Mouse (Mus musculus): ENCODE measurements around the gene Stard10. TPM values are rescaled to one million over a fixed set of nuclear protein-coding genes. Genes with fewer than 3 reads are reported as not detected.
A peak's percentile ranks its signal among the peaks of the same experiment; 100 is the strongest.

The Stard10 gene
- polyA plus RNA-seq, 1 experiment from 2014 or later, result 111 TPM

DNA sequence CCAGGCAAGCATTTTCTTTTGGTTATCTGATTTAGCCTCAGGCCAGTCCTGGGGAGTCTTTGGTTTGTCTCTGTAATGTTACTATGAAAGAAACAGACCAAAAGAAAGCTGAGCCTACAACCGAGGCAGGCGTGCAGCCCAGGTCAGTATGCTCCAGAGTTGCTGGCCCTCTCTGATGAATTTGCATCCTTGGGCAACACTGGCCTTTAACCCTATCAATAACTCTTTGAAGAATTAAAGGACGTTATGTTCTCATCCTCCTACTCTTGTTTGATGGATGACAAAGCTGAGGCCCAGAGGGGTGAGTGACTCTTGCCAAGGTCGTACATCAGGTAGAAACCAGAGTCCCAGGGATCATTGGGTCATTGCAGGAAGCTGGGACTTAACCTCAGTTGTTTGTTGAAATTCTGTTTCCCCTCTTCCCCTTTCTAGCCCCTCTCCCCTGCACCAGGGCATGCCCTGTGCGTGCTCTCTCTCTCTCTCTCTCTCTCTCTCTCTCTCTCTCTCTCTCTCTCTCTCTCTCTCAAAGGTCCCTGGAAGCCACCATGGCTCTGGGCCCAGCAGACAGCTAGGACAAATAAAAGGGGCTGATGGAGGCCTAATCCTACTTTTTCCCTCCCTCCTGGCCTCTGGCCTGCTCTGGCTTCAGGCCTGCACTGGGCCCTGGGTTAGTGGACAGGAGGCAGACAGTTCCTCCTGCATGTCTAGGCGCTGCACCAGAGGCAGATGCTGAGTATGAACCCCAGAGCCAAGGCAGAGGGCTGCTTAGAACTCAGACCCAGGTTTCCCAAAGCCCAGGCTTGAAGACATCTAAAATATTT is 7.5 kb downstream of the Stard10 start:
- Histone ChIP-seq H3K4me2 (replicated peaks) (peak overlapping the region; percentile 96), H3K27ac (peak overlapping the region; percentile 45), H3K4me1 (replicated peaks) (peaks cover 43% of the 10 kb centered on the region), H3K9ac (no peak overlapping the region), H3K4me3 (replicated peaks) (0 out of 2 replicates have a peak overlapping the region, but pooled peaks have one; percentile 81), H3K36me3 (no peaks in the 10 kb centered on the region), H3K9me3 (no peaks in the 10 kb centered on the region), H3K27me3 (replicated peaks) (no peaks in the 10 kb centered on the region)
- WGBS, result 38% methylated on average over 5 of the region's 6 CpGs
- ATAC-seq, result no peak

DNA sequence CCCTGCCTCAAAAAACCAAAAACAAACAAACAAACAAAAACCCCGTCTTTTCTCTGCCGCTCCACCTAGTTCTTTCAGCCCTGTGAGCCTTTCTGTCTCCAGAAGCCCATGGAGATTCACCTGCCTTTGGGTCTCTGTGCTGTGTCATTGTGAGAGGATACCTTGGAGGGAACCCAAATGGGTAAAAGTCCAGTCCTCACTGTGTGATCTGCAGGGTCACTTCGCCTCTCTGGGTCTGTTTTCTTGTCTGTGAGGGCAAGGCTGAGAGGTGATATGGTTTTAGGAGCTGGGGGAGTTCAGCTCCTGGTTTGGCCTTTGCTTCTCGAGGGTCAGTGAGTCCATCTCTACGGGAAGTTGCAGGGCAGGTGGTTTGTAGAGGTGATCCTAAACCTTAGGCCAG is 9.1 kb downstream of the Stard10 start:
- Histone ChIP-seq H3K4me2 (replicated peaks) (peak overlapping the region; percentile 30), H3K4me3 (replicated peaks) (no peak overlapping the region), H3K4me1 (replicated peaks) (peaks cover 41% of the 10 kb centered on the region), H3K36me3 (no peaks in the 10 kb centered on the region), H3K27ac (no peak overlapping the region), H3K9ac (no peak overlapping the region), H3K9me3 (no peaks in the 10 kb centered on the region), H3K27me3 (replicated peaks) (no peaks in the 10 kb centered on the region)
- 79% methylated on average over 5 of the region's 5 CpGs for WGBS
- ATAC-seq, result no peak

DNA sequence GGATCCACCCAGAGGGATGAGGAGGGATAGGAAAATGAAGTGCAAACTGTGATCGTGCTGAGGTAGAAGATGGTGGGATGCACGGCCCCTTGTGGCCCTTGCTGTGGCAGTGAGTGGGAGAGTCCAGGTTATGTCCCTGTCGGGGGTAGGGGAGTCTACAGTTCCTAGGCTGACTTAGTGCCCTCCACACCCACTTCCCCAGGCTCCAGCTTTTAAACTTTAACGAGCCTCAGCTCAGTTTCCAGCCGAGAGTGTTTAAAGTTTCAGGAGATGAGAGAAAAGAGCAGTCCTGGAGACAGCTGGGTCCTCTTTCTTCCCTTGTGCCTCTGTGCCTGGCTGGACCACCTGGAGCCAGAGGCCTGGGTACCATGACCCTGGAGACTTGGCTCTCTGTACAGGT is 10.4 kb downstream of the Stard10 start:
- 52% methylated on average over 5 of the region's 5 CpGs for WGBS
- no peak for ATAC-seq
- Histone ChIP-seq H3K36me3 (no peaks in the 10 kb centered on the region), H3K9ac (no peak overlapping the region), H3K4me3 (replicated peaks) (no peak overlapping the region), H3K4me2 (replicated peaks) (peak overlapping the region; percentile 30), H3K9me3 (no peaks in the 10 kb centered on the region), H3K4me1 (replicated peaks) (peaks cover 37% of the 10 kb centered on the region), H3K27ac (no peak overlapping the region), H3K27me3 (replicated peaks) (no peaks in the 10 kb centered on the region)

DNA sequence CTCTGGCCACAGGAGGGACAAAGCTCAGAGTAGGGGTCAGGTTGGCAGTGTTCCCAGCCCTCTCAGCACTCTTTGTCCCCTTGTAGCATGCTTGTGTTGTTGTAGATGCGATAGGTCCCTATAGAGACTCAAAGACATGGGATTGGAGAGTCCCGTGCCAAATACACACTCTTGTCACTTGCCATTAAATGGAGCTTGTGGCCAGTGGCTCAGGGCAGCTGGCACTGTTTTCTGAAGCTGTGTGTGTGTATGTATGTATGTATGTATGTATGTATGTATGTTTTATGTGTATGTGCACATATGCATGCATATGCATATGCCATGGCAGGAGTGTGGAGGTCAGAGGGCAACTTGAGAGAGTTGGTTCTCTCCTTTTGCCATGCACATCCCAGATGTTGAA is 10.9 kb downstream of the Stard10 start:
- ATAC-seq, result no peak
- H3K36me3 ChIP-seq, result no peaks in the 10 kb centered on the region
- H3K27ac ChIP-seq, result no peak overlapping the region
- H3K9me3 ChIP-seq, result no peaks in the 10 kb centered on the region
- no peaks in the 10 kb centered on the region for H3K27me3 ChIP-seq (replicated peaks)
- 85% methylated on average over 2 of the region's 2 CpGs for WGBS
- no peak overlapping the region for H3K9ac ChIP-seq
- H3K4me2 ChIP-seq (replicated peaks), result peak overlapping the region; percentile 22; the same call in 1 of the 2 replicates
- H3K4me3 ChIP-seq (replicated peaks), result no peak overlapping the region
- H3K4me1 ChIP-seq (replicated peaks), result peaks cover 37% of the 10 kb centered on the region

DNA sequence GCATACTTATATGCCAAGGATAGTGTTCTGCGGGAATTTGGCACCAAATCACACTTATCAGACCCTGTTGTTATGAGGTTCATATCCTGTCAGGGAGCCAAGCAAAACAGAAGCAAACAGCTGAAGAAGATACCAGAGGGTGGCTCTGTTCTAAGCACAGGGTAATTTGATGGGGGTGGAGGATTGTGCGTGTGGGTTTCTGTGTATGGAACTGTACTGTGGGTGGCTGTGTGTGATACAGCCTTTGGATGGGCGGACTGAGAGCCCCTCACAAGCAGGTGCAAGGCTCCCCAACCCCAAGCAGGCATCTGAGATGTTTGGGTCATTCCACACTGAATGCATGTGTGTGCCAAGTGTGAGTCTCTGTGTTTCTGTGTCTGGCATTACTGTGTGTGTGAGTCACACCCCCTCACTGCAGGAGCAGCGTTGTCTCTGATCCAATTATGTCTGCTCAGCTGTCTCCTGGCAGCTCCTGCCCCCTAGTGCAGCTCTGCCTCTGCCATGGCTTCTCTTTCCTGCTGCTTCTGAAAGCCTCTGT is 11.8 kb downstream of the Stard10 start:
- Histone ChIP-seq H3K27me3 (replicated peaks) (no peaks in the 10 kb centered on the region), H3K9ac (no peak overlapping the region), H3K4me1 (replicated peaks) (peaks cover 36% of the 10 kb centered on the region), H3K36me3 (no peaks in the 10 kb centered on the region), H3K27ac (peak overlapping the region; percentile 2; the same call in 1 of the 2 replicates), H3K4me3 (replicated peaks) (no peak overlapping the region), H3K4me2 (replicated peaks) (no peak overlapping the region), H3K9me3 (no peaks in the 10 kb centered on the region)
- 58% methylated on average over 4 of the region's 4 CpGs for WGBS
- ATAC-seq, result peak; percentile 46; the same call in 1 of the 2 replicates

DNA sequence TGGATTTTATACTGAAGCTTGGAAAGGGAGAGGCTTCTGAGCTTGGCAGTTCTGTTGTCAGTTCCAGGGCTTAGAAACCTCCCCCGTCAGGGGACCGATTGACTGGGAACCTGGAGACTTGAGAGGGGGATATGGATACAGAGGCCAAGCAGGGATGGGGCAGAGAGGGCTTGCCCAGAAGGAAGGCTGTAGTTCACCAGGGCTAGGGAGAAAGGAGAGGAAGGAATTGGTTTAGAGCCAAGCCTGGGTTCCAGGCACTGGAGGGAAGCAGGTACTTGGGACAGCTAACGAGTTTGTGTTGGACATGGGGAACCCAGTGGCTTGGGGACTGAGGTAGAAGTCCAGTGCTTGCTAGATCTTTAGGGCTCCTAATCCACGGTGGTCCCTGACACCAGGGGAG is 12.7 kb downstream of the Stard10 start:
- Histone ChIP-seq H3K27me3 (replicated peaks) (no peaks in the 10 kb centered on the region), H3K4me3 (replicated peaks) (no peak overlapping the region), H3K9ac (no peak overlapping the region), H3K4me1 (replicated peaks) (peaks cover 29% of the 10 kb centered on the region), H3K36me3 (no peaks in the 10 kb centered on the region), H3K9me3 (no peaks in the 10 kb centered on the region), H3K27ac (no peak overlapping the region), H3K4me2 (replicated peaks) (no peak overlapping the region)
- 70% methylated on average over 4 of the region's 4 CpGs for WGBS
- ATAC-seq, result no peak

DNA sequence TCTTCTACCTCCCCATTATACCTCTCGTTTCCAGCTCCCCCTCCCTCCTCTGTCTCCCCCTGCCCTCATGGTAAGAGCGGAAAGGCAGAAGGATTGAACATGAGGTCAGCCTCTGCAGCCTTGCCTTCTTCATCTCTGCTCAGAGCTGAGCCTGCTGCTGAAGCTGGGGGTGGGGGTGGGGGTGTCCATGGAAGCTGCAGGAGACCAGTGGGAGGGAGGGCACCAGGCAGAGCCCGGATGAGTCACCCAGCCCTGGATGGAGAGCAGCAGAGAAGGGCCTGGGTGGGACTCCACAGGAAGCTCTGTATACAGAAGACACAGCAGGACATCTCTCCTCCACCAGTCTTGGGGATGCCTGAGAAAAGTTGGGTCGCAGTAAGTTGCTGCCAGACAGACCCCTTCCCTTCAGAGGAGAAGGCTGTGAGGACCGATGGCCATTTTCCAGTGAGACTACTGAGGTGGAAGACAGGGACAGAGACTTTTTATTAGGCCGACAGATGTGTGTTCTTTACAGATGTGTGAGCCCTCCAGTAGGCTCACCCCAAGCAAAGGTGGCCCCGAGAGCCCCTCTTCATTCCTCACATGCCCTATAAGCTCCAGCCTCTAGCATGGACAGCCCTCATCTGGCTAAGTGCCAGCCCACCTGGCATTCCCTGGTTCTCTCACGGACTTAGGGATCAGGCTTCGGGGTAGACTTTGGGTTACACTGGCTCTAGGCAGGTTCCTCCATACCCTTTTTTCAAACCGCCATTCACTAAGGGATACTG is 13.4 kb downstream of the Stard10 start:
- ATAC-seq, result no peak
- H3K27ac ChIP-seq, result no peak overlapping the region
- 61% methylated on average over 10 of the region's 10 CpGs for WGBS

DNA sequence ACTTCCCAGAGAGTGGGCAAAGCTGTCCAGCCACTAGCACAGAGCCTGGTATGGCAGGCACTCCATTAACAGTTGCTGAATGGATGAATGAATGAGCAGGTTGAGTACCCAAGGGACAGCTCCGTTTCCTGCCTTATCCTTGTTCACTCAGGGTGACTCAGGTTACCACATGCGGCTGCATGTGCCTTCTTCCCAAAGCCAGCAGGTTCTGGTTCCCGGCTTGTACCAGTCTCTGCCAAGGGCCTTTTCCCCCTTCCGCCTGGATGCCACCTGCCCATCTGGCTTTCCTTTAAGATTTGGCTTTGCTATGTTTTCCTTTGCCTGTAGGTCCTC is 13.9 kb downstream of the Stard10 start:
- Histone ChIP-seq H3K9ac (no peak overlapping the region), H3K4me2 (replicated peaks) (no peak overlapping the region), H3K4me1 (replicated peaks) (peaks cover 35% of the 10 kb centered on the region), H3K27ac (no peak overlapping the region), H3K9me3 (no peaks in the 10 kb centered on the region), H3K4me3 (replicated peaks) (no peak overlapping the region), H3K27me3 (replicated peaks) (no peaks in the 10 kb centered on the region), H3K36me3 (no peaks in the 10 kb centered on the region)
- 74% methylated on average over 4 of the region's 4 CpGs for WGBS
- no peak for ATAC-seq

More for the DNA sequence above, 13.4 kb downstream of the Stard10 start:
- no peaks in the 10 kb centered on the region for H3K9me3 ChIP-seq
- H3K36me3 ChIP-seq, result no peaks in the 10 kb centered on the region
- no peak overlapping the region for H3K9ac ChIP-seq
- H3K4me3 ChIP-seq (replicated peaks), result no peak overlapping the region
- H3K4me1 ChIP-seq (replicated peaks), result peaks cover 33% of the 10 kb centered on the region
- no peaks in the 10 kb centered on the region for H3K27me3 ChIP-seq (replicated peaks)
- H3K4me2 ChIP-seq (replicated peaks), result no peak overlapping the region

DNA sequence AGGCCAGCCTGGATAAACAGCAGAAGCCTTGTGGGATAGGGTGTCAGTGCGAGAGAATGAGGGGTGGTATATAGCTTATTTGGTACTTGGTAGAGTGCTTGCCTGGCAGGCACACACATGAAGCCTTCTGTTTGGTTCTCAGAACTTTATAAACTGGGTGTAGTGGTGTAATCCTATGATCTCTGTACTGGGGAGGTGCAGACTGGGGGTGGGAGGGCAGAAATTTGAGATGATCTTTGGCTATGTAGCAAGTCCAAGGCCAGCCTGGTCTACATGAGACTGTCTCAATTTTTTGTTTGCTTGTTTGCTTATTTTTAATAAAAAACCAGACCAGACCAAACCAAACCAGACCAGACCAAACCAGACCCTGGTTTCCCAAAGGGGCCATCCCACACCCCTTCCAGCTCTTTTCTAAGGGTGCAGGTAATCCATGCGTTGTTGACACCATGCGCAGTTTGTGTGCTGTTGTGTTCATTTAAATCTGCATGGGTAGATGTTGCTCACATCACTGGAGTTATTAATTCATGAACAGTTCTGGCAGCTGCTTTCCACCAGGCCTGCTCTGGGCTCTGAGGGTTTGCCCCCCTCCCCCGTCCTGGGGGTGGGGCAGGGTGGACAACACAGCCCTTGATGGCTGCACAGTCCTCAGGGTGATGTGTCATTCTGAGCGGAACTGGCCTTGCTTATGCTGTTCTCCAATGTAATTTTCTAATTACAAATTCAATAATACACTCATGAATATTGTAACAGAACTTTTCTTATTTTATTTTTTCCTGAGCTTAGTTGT is 15.4 kb downstream of the Stard10 start:
- 0 out of 2 replicates have a peak, but pooled peaks have one; percentile 39 for ATAC-seq
- H3K27me3 ChIP-seq (replicated peaks), result no peaks in the 10 kb centered on the region
- H3K4me1 ChIP-seq (replicated peaks), result peaks cover 29% of the 10 kb centered on the region
- H3K4me2 ChIP-seq (replicated peaks), result no peak overlapping the region
- H3K27ac ChIP-seq, result no peak overlapping the region
- H3K36me3 ChIP-seq, result no peaks in the 10 kb centered on the region
- no peaks in the 10 kb centered on the region for H3K9me3 ChIP-seq
- no peak overlapping the region for H3K4me3 ChIP-seq (replicated peaks)
- H3K9ac ChIP-seq, result no peak overlapping the region
- 81% methylated on average over 5 of the region's 5 CpGs for WGBS

GRCm38 (mm10) chr7:101335228-101335627 is 18.3 kb downstream of the Stard10 start:
- ATAC-seq, result no peak
- Histone ChIP-seq H3K4me2 (replicated peaks) (no peak overlapping the region), H3K4me1 (replicated peaks) (peaks cover 12% of the 10 kb centered on the region; the same call in 1 of the 2 replicates), H3K4me3 (replicated peaks) (no peak overlapping the region), H3K9ac (no peak overlapping the region), H3K9me3 (no peaks in the 10 kb centered on the region), H3K36me3 (no peaks in the 10 kb centered on the region), H3K27ac (no peak overlapping the region), H3K27me3 (replicated peaks) (no peaks in the 10 kb centered on the region)
- 64% methylated on average over 2 of the region's 2 CpGs for WGBS

DNA sequence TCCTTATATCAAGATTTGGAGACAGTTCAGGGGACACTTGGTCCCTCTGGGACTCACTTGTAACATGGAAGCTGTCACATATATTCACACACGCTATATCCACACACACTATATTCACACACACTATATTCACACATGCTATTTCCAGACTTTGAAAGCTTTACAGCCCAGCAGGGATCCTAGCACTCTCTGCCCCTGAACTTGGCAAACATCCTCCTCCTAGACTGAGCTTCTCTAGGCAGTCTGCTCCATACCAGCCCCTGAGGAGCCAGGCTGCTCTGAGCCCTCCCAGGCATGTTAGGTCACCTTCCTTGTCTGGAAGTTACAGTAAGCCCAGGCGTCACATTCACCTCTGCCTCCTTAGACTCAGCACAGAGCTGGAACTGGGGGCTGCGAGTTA is 19.8 kb downstream of the Stard10 start:
- ATAC-seq, result no peak
- H3K4me1 ChIP-seq (replicated peaks), result peaks cover 8% of the 10 kb centered on the region; the same call in 1 of the 2 replicates
- no peak overlapping the region for H3K27ac ChIP-seq
- H3K4me2 ChIP-seq (replicated peaks), result no peak overlapping the region
- no peaks in the 10 kb centered on the region for H3K27me3 ChIP-seq (replicated peaks)
- H3K4me3 ChIP-seq (replicated peaks), result no peak overlapping the region
- no peaks in the 10 kb centered on the region for H3K36me3 ChIP-seq
- H3K9ac ChIP-seq, result no peak overlapping the region
- WGBS, result 77% methylated on average over 3 of the region's 3 CpGs
- no peaks in the 10 kb centered on the region for H3K9me3 ChIP-seq

DNA sequence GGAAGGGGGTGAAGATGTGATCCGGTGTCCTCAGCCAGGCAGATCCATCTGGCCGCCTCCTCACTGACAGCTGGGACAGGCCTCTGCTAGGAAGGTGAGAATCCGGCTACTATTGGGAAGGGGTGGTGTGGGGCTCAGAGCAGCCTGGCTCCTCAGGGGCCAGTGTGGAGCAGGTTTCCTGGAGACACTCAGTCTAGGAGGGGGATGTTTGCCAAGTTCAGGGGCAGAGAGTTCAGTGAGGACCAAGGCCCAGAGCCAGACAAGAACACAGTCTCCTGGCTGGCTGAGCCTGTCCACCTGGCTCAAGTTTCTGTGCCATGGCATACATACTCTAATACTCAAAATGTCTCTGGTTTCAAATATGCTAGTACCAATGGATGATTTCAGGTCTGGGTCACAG is 20.5 kb downstream of the Stard10 start:
- H3K36me3 ChIP-seq, result no peaks in the 10 kb centered on the region
- no peak overlapping the region for H3K4me3 ChIP-seq (replicated peaks)
- no peak for ATAC-seq
- H3K27ac ChIP-seq, result no peak overlapping the region
- 63% methylated on average over 3 of the region's 3 CpGs for WGBS
- H3K4me1 ChIP-seq (replicated peaks), result peaks cover 8% of the 10 kb centered on the region; the same call in 1 of the 2 replicates
- no peaks in the 10 kb centered on the region for H3K9me3 ChIP-seq
- no peak overlapping the region for H3K4me2 ChIP-seq (replicated peaks)
- H3K27me3 ChIP-seq (replicated peaks), result no peaks in the 10 kb centered on the region
- H3K9ac ChIP-seq, result no peak overlapping the region
